Mouse (Mus musculus): ENCODE measurements at regions not wholly inside any gene's neighbourhood (a gene's known extent, or its start where the extent isn't known, plus 50 kb on each side); places are given as distances from the start of the nearest gene placed in this dataset.

- TF ChIP-seq CTCF (IDR thresholded peaks at IDR 0.05; ENCODE audit: borderline replicate concordance, control insufficient read depth, extremely low read depth, insufficient read depth, low read length, poor library complexity) (no peak), POLR2A (IDR thresholded peaks at IDR 0.05; ENCODE audit: control insufficient read depth, extremely low read depth, insufficient read depth, low read length, poor library complexity) (no peak)
These were observed 159.8 kb downstream of the S1pr1 start for GRCm38 (mm10) chr3:115554809-115555708.
